Mouse (Mus musculus): ENCODE measurements around the gene Ss18l1. TPM values are rescaled to one million over a fixed set of nuclear protein-coding genes. Genes with fewer than 3 reads are reported as not detected.

The Ss18l1 gene
- polyA plus RNA-seq, 1 experiment, result 1.6 TPM

DNA sequence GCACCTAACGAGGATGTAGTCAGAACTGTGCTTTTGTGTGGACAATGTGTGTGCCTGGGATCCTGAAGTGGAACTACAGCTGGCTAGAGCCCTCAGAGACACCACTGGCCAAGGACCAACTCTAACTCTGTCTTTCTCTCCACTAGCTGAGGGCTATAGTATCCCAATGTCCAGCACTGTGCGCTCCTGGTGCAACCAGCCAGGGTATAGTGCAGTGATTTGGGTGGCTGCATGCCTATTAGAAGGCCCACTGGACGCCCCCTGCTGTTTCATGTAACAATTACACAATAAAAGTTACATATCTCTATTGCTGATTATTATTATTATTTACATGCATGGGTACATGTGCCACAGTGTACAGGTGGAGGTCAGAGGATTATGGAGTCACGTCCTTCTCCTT, 3.0 kb downstream of the Ss18l1 start:
- Histone ChIP-seq H3K4me3 (no peak overlapping the region), H3K79me2 (ENCODE audit: control insufficient read depth, insufficient read depth) (peaks cover 33% of the 10 kb centered on the region), H3K36me3 (ENCODE audit: control insufficient read depth, insufficient read depth) (no peaks in the 10 kb centered on the region), H3K4me2 (ENCODE audit: low read depth) (no peak overlapping the region), H3K27me3 (ENCODE audit: control insufficient read depth, insufficient read depth, insufficient read length) (no peaks in the 10 kb centered on the region), H3ac (ENCODE audit: control insufficient read depth, insufficient read length) (no peak overlapping the region)
- TF ChIP-seq USF1 (IDR thresholded peaks at IDR 0.05; ENCODE audit: low read depth) (no peak), SRF (IDR thresholded peaks at IDR 0.05; ENCODE audit: control insufficient read depth, insufficient read length, low read depth) (no peak), POLR2AphosphoS2 (IDR thresholded peaks at IDR 0.05; ENCODE audit: insufficient read length, low read depth) (no peak), REST (IDR thresholded peaks at IDR 0.05; ENCODE audit: insufficient read depth, insufficient read length) (no peak), MYOG (IDR thresholded peaks at IDR 0.05; ENCODE audit: control insufficient read depth in 1 of 3, insufficient read depth in 1 of 3, insufficient read length in 2 of 3, low read depth in 2 of 3) (no peak), E2F4 (IDR thresholded peaks at IDR 0.05; ENCODE audit: insufficient read depth) (no peak), MYOD1 (IDR thresholded peaks at IDR 0.05; ENCODE audit: control insufficient read depth in 1 of 3, insufficient read length in 2 of 3, low read depth in 2 of 3) (no peak), TCF12 (IDR thresholded peaks at IDR 0.05; ENCODE audit: insufficient read depth, poor library complexity, severe bottlenecking) (no peak), POLR2A (IDR thresholded peaks at IDR 0.05; ENCODE audit: insufficient read length, low read depth) (no peak), MAX (IDR thresholded peaks at IDR 0.05; ENCODE audit: low read depth) (no peak), CEBPB (IDR thresholded peaks at IDR 0.05; ENCODE audit: insufficient read depth, poor library complexity, severe bottlenecking) (no peak), TCF3 (IDR thresholded peaks at IDR 0.05; ENCODE audit: insufficient read length, low read depth) (no peak)

DNA sequence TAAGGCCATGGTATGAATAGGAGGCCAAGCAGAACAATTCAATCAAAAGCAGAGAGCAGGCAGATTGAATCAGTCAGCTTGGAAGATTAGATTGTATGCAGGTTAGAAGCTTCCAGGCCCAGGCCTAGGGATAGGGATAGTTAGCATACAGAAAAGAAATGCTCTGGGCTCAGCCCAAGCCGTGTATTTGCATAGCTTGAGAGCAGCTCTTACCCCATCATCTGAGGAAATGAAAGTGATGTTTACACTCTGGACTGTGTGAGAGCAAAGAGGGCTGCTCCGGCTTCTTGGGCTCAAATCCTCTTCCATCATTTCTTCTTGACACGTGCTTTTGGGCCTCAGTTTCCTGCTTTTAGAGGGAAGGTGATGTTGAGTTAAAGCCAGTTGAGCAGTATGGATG, 5.3 kb downstream of the Ss18l1 start:
- Histone ChIP-seq H3K36me3 (ENCODE audit: control insufficient read depth, insufficient read depth) (no peaks in the 10 kb centered on the region), H3ac (ENCODE audit: control insufficient read depth, insufficient read length) (no peak overlapping the region)
- TF ChIP-seq CEBPB (IDR thresholded peaks at IDR 0.05; ENCODE audit: insufficient read depth, poor library complexity, severe bottlenecking), result no peak
- TF ChIP-seq POLR2AphosphoS2 (IDR thresholded peaks at IDR 0.05; ENCODE audit: insufficient read length, low read depth), result no peak
- no peak for TF ChIP-seq E2F4 (IDR thresholded peaks at IDR 0.05; ENCODE audit: insufficient read depth)
- no peak for TF ChIP-seq TCF12 (IDR thresholded peaks at IDR 0.05; ENCODE audit: insufficient read depth, poor library complexity, severe bottlenecking)
- TF ChIP-seq USF1 (IDR thresholded peaks at IDR 0.05; ENCODE audit: low read depth), result no peak
- no peak for TF ChIP-seq MAX (IDR thresholded peaks at IDR 0.05; ENCODE audit: low read depth)
- TF ChIP-seq MYOD1 (IDR thresholded peaks at IDR 0.05; ENCODE audit: control insufficient read depth in 1 of 3, insufficient read length in 2 of 3, low read depth in 2 of 3), result no peak
- no peak for TF ChIP-seq TCF3 (IDR thresholded peaks at IDR 0.05; ENCODE audit: insufficient read length, low read depth)
- TF ChIP-seq SRF (IDR thresholded peaks at IDR 0.05; ENCODE audit: control insufficient read depth, insufficient read length, low read depth), result no peak
- no peak for TF ChIP-seq POLR2A (IDR thresholded peaks at IDR 0.05; ENCODE audit: insufficient read length, low read depth)
- no peak for TF ChIP-seq REST (IDR thresholded peaks at IDR 0.05; ENCODE audit: insufficient read depth, insufficient read length)
- TF ChIP-seq MYOG (IDR thresholded peaks at IDR 0.05; ENCODE audit: control insufficient read depth in 1 of 3, insufficient read depth in 1 of 3, insufficient read length in 2 of 3, low read depth in 2 of 3), result no peak

DNA sequence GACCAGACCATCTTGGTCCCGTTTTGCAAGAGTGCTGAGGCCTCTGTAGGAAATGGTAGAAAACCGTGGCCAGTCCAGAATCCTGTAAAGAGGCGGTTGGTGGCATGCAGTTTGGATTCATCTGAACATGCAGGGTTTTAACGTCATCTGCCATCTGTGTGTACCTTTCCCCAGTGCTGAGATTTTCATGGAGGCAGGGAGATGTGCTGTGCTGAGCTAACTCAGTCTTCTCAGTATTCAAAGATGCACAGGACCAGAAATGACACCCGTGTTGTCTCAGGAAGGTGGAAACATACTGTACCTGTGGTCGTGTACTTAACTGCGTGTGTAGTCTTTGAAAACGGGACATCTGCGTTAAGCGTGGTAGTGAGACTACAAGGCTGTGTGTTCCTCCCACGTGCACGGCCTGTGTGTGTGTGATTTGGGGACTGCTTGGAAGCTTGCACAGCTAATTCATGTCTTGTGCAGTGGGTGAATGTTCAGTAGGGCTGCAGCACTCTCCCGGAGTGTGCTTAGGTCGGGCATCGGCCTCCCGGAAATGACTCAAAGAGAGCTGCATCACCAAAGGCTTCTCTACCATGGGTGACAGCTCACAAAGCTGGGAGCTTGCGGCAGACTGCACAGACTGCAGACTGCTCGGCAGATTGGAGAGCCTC, 5.8 kb downstream of the Ss18l1 start:
- Histone ChIP-seq H3K4me2 (ENCODE audit: low read depth) (no peak overlapping the region), H3K27me3 (ENCODE audit: control insufficient read depth, insufficient read depth, insufficient read length) (no peaks in the 10 kb centered on the region), H3K79me2 (ENCODE audit: control insufficient read depth, insufficient read depth) (peaks cover 18% of the 10 kb centered on the region), H3ac (ENCODE audit: control insufficient read depth, insufficient read length) (no peak overlapping the region), H3K4me3 (no peak overlapping the region), H3K36me3 (ENCODE audit: control insufficient read depth, insufficient read depth) (no peaks in the 10 kb centered on the region)
- TF ChIP-seq TCF3 (IDR thresholded peaks at IDR 0.05; ENCODE audit: insufficient read length, low read depth) (no peak), TCF12 (IDR thresholded peaks at IDR 0.05; ENCODE audit: insufficient read depth, poor library complexity, severe bottlenecking) (no peak), MYOG (IDR thresholded peaks at IDR 0.05; ENCODE audit: control insufficient read depth in 1 of 3, insufficient read depth in 1 of 3, insufficient read length in 2 of 3, low read depth in 2 of 3) (no peak), POLR2A (IDR thresholded peaks at IDR 0.05; ENCODE audit: insufficient read length, low read depth) (no peak), USF1 (IDR thresholded peaks at IDR 0.05; ENCODE audit: low read depth) (no peak), REST (IDR thresholded peaks at IDR 0.05; ENCODE audit: insufficient read depth, insufficient read length) (no peak), POLR2AphosphoS2 (IDR thresholded peaks at IDR 0.05; ENCODE audit: insufficient read length, low read depth) (no peak), CEBPB (IDR thresholded peaks at IDR 0.05; ENCODE audit: insufficient read depth, poor library complexity, severe bottlenecking) (no peak), MYOD1 (IDR thresholded peaks at IDR 0.05; ENCODE audit: control insufficient read depth in 1 of 3, insufficient read length in 2 of 3, low read depth in 2 of 3) (no peak), MAX (IDR thresholded peaks at IDR 0.05; ENCODE audit: low read depth) (no peak), SRF (IDR thresholded peaks at IDR 0.05; ENCODE audit: control insufficient read depth, insufficient read length, low read depth) (no peak), E2F4 (IDR thresholded peaks at IDR 0.05; ENCODE audit: insufficient read depth) (no peak)

More for the DNA sequence above, 5.3 kb downstream of the Ss18l1 start:
- Histone ChIP-seq H3K27me3 (ENCODE audit: control insufficient read depth, insufficient read depth, insufficient read length) (no peaks in the 10 kb centered on the region), H3K79me2 (ENCODE audit: control insufficient read depth, insufficient read depth) (peaks cover 18% of the 10 kb centered on the region), H3K4me2 (ENCODE audit: low read depth) (no peak overlapping the region), H3K4me3 (no peak overlapping the region)

DNA sequence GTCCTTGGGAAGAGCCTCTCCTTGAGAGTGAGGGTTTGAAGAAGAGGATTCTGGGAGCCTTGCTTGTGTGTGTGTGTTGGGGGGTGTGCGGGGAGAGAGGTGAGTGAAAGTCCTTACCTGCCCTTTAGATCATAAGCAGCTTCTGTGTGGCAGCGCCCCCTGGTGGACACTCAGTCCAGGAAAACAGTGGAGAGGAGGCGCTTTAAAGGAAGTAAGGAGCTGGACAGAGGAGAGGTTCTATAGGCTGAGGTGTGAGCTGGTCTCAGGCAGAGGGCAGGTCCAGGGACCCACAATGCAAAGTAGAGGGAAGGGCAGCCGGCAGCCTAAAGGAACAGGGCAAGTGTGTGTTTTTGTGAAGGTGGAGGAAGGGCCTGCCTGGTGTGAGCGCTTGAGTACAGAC, 8.7 kb downstream of the Ss18l1 start:
- H3K79me2 ChIP-seq (ENCODE audit: control insufficient read depth, insufficient read depth), result peaks cover 5% of the 10 kb centered on the region
- H3ac ChIP-seq (ENCODE audit: control insufficient read depth, insufficient read length), result no peak overlapping the region
- H3K4me3 ChIP-seq, result no peak overlapping the region
- H3K36me3 ChIP-seq (ENCODE audit: control insufficient read depth, insufficient read depth), result no peaks in the 10 kb centered on the region
- H3K27me3 ChIP-seq (ENCODE audit: control insufficient read depth, insufficient read depth, insufficient read length), result no peaks in the 10 kb centered on the region
- TF ChIP-seq CEBPB (IDR thresholded peaks at IDR 0.05; ENCODE audit: insufficient read depth, poor library complexity, severe bottlenecking) (no peak), E2F4 (IDR thresholded peaks at IDR 0.05; ENCODE audit: insufficient read depth) (no peak), USF1 (IDR thresholded peaks at IDR 0.05; ENCODE audit: low read depth) (no peak), MYOD1 (IDR thresholded peaks at IDR 0.05; ENCODE audit: control insufficient read depth in 1 of 3, insufficient read length in 2 of 3, low read depth in 2 of 3) (no peak), SRF (IDR thresholded peaks at IDR 0.05; ENCODE audit: control insufficient read depth, insufficient read length, low read depth) (no peak), TCF3 (IDR thresholded peaks at IDR 0.05; ENCODE audit: insufficient read length, low read depth) (no peak), REST (IDR thresholded peaks at IDR 0.05; ENCODE audit: insufficient read depth, insufficient read length) (no peak)
- no peak overlapping the region for H3K4me2 ChIP-seq (ENCODE audit: low read depth)

Data from myocyte (in vitro differentiated cells).